Mouse (Mus musculus): ENCODE data around the gene Tsc22d3. TPM values are rescaled to one million over a fixed set of nuclear protein-coding genes. Genes with fewer than 3 reads are reported as not detected.
"Not testable (repeated sequence)": the region's sequence is repeated elsewhere in the genome, so short reads cannot be mapped to it uniquely, and the experiment has no call there.

Tsc22d3 gene
- total RNA-seq, 2 experiments from 2014 or later = 78.5 to 97.3 TPM

- DNase-seq (ENCODE audit: low spot score in 2 of 2) = peak; percentile 11 to 41
Observed at GRCm38 (mm10) chrX:140503905-140504304, 96.6 kb downstream of the Tsc22d3 start.

- no peak for DNase-seq (ENCODE audit: low spot score in 2 of 2)
Observed at GRCm38 (mm10) chrX:140501401-140502301, 98.8 kb downstream of the Tsc22d3 start.

GRCm38 (mm10) chrX:140500306-140500705, 100.2 kb downstream of the Tsc22d3 start:
- no peak for DNase-seq (ENCODE audit: low spot score in 2 of 2)

- not testable (repeated sequence) for DNase-seq (ENCODE audit: low spot score in 2 of 2)
Observed at GRCm38 (mm10) chrX:140498431-140498830, 102.0 kb downstream of the Tsc22d3 start.

- DNase-seq (ENCODE audit: low spot score in 2 of 2) = no peak
Observed at GRCm38 (mm10) chrX:140494170-140494569, 106.3 kb downstream of the Tsc22d3 start.

GRCm38 (mm10) chrX:140493527-140494029, 106.9 kb downstream of the Tsc22d3 start:
- DNase-seq (ENCODE audit: low spot score in 2 of 2) = no peak

- DNase-seq (ENCODE audit: low spot score in 2 of 2) = peak; percentile 20 to 23
Observed at GRCm38 (mm10) chrX:140491884-140492571, 108.4 kb downstream of the Tsc22d3 start.

- no peak for DNase-seq (ENCODE audit: low spot score in 2 of 2)
Observed at GRCm38 (mm10) chrX:140490203-140490602, 110.3 kb downstream of the Tsc22d3 start.

Other genes with a start within 250 kb of the Tsc22d3 start
- 10 to 100 TPM; 70.2 to 78.6 TPM for gene Prps1, start 144.0 kb downstream of the Tsc22d3 start, total RNA-seq (2021)
- gene Mid2, start 63.9 kb upstream of the Tsc22d3 start, total RNA-seq (2021) = 10 to 100 TPM; 29.4 to 29.8 TPM
- not detected for gene Tex13b, start 212.8 kb upstream of the Tsc22d3 start, total RNA-seq (2021)